Mouse (Mus musculus): Measurements from ENCODE around the gene Ppdpf. TPM values are rescaled to one million over a fixed set of nuclear protein-coding genes. Genes with fewer than 3 reads are reported as not detected.

Gene Ppdpf
- total and polyA plus RNA-seq, 2 experiments, result 48.4 to 181 TPM

DNA sequence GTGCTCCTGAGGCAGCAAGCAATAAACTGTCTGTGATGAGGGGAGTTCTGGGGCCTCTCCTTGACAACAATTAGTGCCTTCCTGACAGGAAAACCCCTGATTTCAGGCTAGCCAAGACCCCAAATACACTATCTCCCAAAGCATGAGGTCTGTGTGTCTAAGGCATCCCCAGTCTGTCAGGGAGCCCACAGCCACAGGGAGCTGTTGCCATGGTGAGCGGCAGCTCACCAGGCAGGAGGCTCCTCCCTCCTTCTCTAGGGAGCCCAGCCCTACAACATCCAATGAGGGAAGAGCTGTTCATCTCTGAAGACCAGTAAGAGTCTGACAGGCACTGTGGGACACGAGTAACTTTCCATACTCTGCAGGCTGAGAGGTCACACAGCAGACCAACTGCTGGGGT is 27.3 kb upstream of the Ppdpf start:
- WGBS, result 23% methylated on average over 2 of the region's 2 CpGs
- no peak overlapping the region for H3K27ac ChIP-seq (replicated peaks; ENCODE audit: insufficient read depth, low read depth, low read length)
- no peaks in the 10 kb centered on the region for H3K4me1 ChIP-seq (ENCODE audit: control insufficient read depth, insufficient read depth, low read length)
- TF ChIP-seq POLR2A (IDR thresholded peaks at IDR 0.05; ENCODE audit: extremely low read depth, insufficient read depth, low read length) (no peak), CTCF (IDR thresholded peaks at IDR 0.05; ENCODE audit: low read depth, low read length) (no peak)
- DNase-seq (ENCODE audit: extremely low read depth, low read depth, low spot score), result no peak
- H3K4me3 ChIP-seq (ENCODE audit: insufficient read depth, low read depth, low read length), result no peak overlapping the region
- no peaks in the 10 kb centered on the region for H3K79me2 ChIP-seq (ENCODE audit: control insufficient read depth, insufficient read depth, low read length)
- peaks cover 8% of the 10 kb centered on the region; the same call in 1 of the 2 replicates for H3K27me3 ChIP-seq (ENCODE audit: control insufficient read depth, insufficient read depth, low read length)
- H3K9ac ChIP-seq (ENCODE audit: low read depth, low read length), result no peak overlapping the region
- H3K36me3 ChIP-seq (ENCODE audit: control insufficient read depth, insufficient read depth, low read length), result no peaks in the 10 kb centered on the region

DNA sequence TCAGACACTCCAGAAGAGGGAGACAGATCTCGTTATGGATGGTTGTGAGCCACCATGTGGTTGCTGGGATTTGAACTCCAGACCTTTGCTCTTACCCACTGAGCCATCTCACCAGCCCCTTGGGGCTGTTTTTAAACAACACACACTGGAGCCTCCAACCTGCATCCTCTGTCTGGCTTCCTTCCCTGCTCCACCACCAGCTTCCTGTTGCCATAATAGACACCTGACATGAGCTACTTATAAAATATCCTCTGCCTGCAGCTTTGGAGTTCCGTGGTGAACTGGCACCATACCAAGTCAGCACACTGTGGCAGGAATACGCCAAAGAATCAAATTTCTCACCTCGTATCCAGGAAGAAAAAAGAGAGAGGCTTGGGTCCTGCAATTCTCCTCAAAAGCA is 26.2 kb upstream of the Ppdpf start:
- DNase-seq (ENCODE audit: extremely low read depth, low read depth, low spot score), result no peak
- H3K36me3 ChIP-seq (ENCODE audit: control insufficient read depth, insufficient read depth, low read length), result no peaks in the 10 kb centered on the region
- 77% methylated on average over 4 of the region's 4 CpGs for WGBS
- H3K27ac ChIP-seq (replicated peaks; ENCODE audit: insufficient read depth, low read depth, low read length), result no peak overlapping the region
- H3K27me3 ChIP-seq (ENCODE audit: control insufficient read depth, insufficient read depth, low read length), result peaks cover 7% of the 10 kb centered on the region; the same call in 1 of the 2 replicates
- H3K4me3 ChIP-seq (ENCODE audit: insufficient read depth, low read depth, low read length), result no peak overlapping the region
- TF ChIP-seq CTCF (IDR thresholded peaks at IDR 0.05; ENCODE audit: low read depth, low read length), result no peak
- no peak for TF ChIP-seq POLR2A (IDR thresholded peaks at IDR 0.05; ENCODE audit: extremely low read depth, insufficient read depth, low read length)
- no peak overlapping the region for H3K9ac ChIP-seq (ENCODE audit: low read depth, low read length)
- no peaks in the 10 kb centered on the region for H3K4me1 ChIP-seq (ENCODE audit: control insufficient read depth, insufficient read depth, low read length)
- H3K79me2 ChIP-seq (ENCODE audit: control insufficient read depth, insufficient read depth, low read length), result no peaks in the 10 kb centered on the region

DNA sequence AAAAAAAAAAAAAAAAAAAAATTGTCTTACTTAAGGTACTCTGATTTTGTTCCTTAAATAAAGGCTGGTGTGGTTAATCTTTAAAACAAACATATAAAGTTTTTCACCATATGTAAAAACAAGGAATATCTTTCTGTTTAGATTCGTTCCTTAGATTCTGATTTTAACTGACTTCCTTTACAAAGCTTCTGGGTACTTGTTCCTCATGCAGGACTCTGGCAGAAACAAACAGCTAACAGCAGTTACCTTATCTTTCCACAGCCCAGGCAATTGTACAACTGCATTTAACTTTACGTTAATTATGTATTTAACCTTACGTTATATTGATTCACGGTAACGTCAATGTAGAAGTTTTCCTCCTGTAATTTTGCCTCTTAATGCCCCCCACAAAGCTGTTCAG is 20.6 kb upstream of the Ppdpf start:
- no peaks in the 10 kb centered on the region for H3K36me3 ChIP-seq (ENCODE audit: control insufficient read depth, insufficient read depth, low read length)
- WGBS, result 64% methylated on average over 5 of the region's 5 CpGs
- no peaks in the 10 kb centered on the region for H3K4me1 ChIP-seq (ENCODE audit: control insufficient read depth, insufficient read depth, low read length)
- H3K27ac ChIP-seq (replicated peaks; ENCODE audit: insufficient read depth, low read depth, low read length), result no peak overlapping the region
- no peak overlapping the region for H3K9ac ChIP-seq (ENCODE audit: low read depth, low read length)
- H3K79me2 ChIP-seq (ENCODE audit: control insufficient read depth, insufficient read depth, low read length), result no peaks in the 10 kb centered on the region
- DNase-seq (ENCODE audit: extremely low read depth, low read depth, low spot score), result no peak
- H3K4me3 ChIP-seq (ENCODE audit: insufficient read depth, low read depth, low read length), result no peak overlapping the region
- no peaks in the 10 kb centered on the region; the same call in 1 of the 2 replicates for H3K27me3 ChIP-seq (ENCODE audit: control insufficient read depth, insufficient read depth, low read length)
- TF ChIP-seq POLR2A (IDR thresholded peaks at IDR 0.05; ENCODE audit: extremely low read depth, insufficient read depth, low read length), result no peak
- TF ChIP-seq CTCF (IDR thresholded peaks at IDR 0.05; ENCODE audit: low read depth, low read length), result no peak

DNA sequence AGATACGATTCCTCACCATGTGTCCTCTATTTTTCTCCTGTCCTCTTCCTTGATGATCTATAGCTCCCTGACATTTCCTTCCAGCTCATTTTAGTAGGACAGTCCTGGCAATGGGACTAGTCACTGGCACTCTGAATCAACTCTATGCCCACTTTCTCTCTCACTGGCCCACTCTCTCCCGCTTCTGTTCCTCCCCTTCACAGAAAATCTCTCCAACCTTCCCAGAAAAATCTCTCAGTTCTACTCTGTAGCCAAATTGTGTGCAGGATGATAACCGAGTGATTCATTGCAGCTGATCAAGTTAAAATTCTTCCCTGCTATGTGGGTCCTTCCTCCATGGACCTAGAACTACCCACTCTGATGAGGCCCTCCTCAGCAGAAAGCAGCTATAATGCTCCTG is 12.4 kb upstream of the Ppdpf start:
- no peak for TF ChIP-seq POLR2A (IDR thresholded peaks at IDR 0.05; ENCODE audit: extremely low read depth, insufficient read depth, low read length)
- TF ChIP-seq CTCF (IDR thresholded peaks at IDR 0.05; ENCODE audit: low read depth, low read length), result no peak
- no peak overlapping the region for H3K27ac ChIP-seq (replicated peaks; ENCODE audit: insufficient read depth, low read depth, low read length)
- no peak for DNase-seq (ENCODE audit: extremely low read depth, low read depth, low spot score)
- no peak overlapping the region for H3K9ac ChIP-seq (ENCODE audit: low read depth, low read length)
- whole genome bisulfite sequencing, result 89% methylated on average over 3 of the region's 3 CpGs
- no peak overlapping the region for H3K4me3 ChIP-seq (ENCODE audit: insufficient read depth, low read depth, low read length)
- no peaks in the 10 kb centered on the region for H3K27me3 ChIP-seq (ENCODE audit: control insufficient read depth, insufficient read depth, low read length)
- no peaks in the 10 kb centered on the region for H3K79me2 ChIP-seq (ENCODE audit: control insufficient read depth, insufficient read depth, low read length)
- H3K4me1 ChIP-seq (ENCODE audit: control insufficient read depth, insufficient read depth, low read length), result no peaks in the 10 kb centered on the region
- no peaks in the 10 kb centered on the region for H3K36me3 ChIP-seq (ENCODE audit: control insufficient read depth, insufficient read depth, low read length)

DNA sequence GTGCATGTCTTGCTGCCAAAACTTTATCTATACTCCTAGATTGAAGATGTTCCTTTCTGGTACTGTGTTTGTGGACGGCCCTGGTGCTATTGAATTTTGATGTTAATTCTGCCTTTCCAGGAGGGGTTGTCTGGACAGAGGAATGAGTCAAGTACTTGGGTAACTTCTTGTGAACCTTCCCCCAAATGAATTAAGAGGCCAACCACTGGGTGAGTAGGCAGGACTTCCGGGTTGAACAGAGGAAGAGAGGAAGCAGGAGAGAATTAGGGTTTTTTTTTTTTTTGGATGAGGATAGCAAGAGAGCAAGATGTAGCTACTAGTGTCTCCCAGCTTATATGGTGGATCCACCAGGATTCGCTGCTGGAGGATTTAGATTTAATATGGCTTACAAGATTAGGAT is 9.0 kb upstream of the Ppdpf start:
- Histone ChIP-seq H3K36me3 (ENCODE audit: control insufficient read depth, insufficient read depth, low read length) (no peaks in the 10 kb centered on the region), H3K27ac (replicated peaks; ENCODE audit: insufficient read depth, low read depth, low read length) (no peak overlapping the region), H3K79me2 (ENCODE audit: control insufficient read depth, insufficient read depth, low read length) (no peaks in the 10 kb centered on the region), H3K4me3 (ENCODE audit: insufficient read depth, low read depth, low read length) (no peak overlapping the region), H3K4me1 (ENCODE audit: control insufficient read depth, insufficient read depth, low read length) (no peaks in the 10 kb centered on the region), H3K27me3 (ENCODE audit: control insufficient read depth, insufficient read depth, low read length) (no peaks in the 10 kb centered on the region), H3K9ac (ENCODE audit: low read depth, low read length) (no peak overlapping the region)
- TF ChIP-seq CTCF (IDR thresholded peaks at IDR 0.05; ENCODE audit: low read depth, low read length) (no peak), POLR2A (IDR thresholded peaks at IDR 0.05; ENCODE audit: extremely low read depth, insufficient read depth, low read length) (no peak)
- WGBS, result 70% methylated on average over 3 of the region's 3 CpGs
- DNase-seq (ENCODE audit: extremely low read depth, low read depth, low spot score), result no peak

DNA sequence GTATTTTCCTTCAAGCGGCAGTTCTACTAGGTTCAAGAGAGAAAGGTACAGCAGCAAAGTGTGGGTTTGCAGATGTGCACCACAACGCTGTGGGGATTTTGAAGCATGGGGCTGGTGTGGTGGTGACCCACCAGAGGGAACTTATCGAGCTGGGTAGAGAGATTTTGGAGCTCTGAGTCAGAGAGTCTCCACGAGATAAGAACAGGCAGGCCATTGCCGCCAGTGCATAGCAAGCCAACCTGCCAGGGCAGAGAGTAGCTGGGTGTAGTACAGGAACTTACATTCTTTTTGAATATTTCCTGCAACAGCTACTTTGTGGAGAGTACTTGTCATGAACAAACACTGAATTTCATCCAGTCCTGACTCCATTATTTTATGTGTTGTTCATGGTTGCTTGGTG is 8.6 kb upstream of the Ppdpf start:
- H3K27me3 ChIP-seq (ENCODE audit: control insufficient read depth, insufficient read depth, low read length), result no peaks in the 10 kb centered on the region
- DNase-seq (ENCODE audit: extremely low read depth, low read depth, low spot score), result no peak
- no peak overlapping the region for H3K4me3 ChIP-seq (ENCODE audit: insufficient read depth, low read depth, low read length)
- H3K36me3 ChIP-seq (ENCODE audit: control insufficient read depth, insufficient read depth, low read length), result no peaks in the 10 kb centered on the region
- no peak overlapping the region for H3K9ac ChIP-seq (ENCODE audit: low read depth, low read length)
- no peaks in the 10 kb centered on the region for H3K79me2 ChIP-seq (ENCODE audit: control insufficient read depth, insufficient read depth, low read length)
- H3K27ac ChIP-seq (replicated peaks; ENCODE audit: insufficient read depth, low read depth, low read length), result no peak overlapping the region
- no peak for TF ChIP-seq POLR2A (IDR thresholded peaks at IDR 0.05; ENCODE audit: extremely low read depth, insufficient read depth, low read length)
- TF ChIP-seq CTCF (IDR thresholded peaks at IDR 0.05; ENCODE audit: low read depth, low read length), result no peak
- 84% methylated on average over 5 of the region's 5 CpGs for WGBS
- H3K4me1 ChIP-seq (ENCODE audit: control insufficient read depth, insufficient read depth, low read length), result no peaks in the 10 kb centered on the region

All from liver, adult 2 months (tissue).